Mouse (Mus musculus): ENCODE results near the gene Clk4. TPM values are rescaled to one million over a fixed set of nuclear protein-coding genes. Genes with fewer than 3 reads are reported as not detected.

Clk4 gene
- total and polyA plus RNA-seq, 2 experiments from 2014 or later, result 79.8 to 103 TPM

GRCm38 (mm10) chr11:51242897-51243296 lies 18.6 kb upstream of the Clk4 start:
- DNase-seq (ENCODE audit: low spot score), result no peak
- H3K27me3 ChIP-seq (ENCODE audit: insufficient read depth, low read length), result no peaks in the 10 kb centered on the region

GRCm38 (mm10) chr11:51257006-51257405 lies 4.5 kb upstream of the Clk4 start:
- Histone ChIP-seq H3K4me3 (ENCODE audit: low read depth, low read length) (no peak overlapping the region), H3K4me2 (ENCODE audit: low read depth, low read length, poor library complexity, severe bottlenecking) (no peak overlapping the region), H3K4me1 (ENCODE audit: insufficient read depth, low read length) (no peaks in the 10 kb centered on the region), H3K9ac (replicated peaks; ENCODE audit: low read length, poor library complexity, severe bottlenecking) (no peak overlapping the region), H3K36me3 (ENCODE audit: insufficient read depth, low read length) (no peaks in the 10 kb centered on the region), H3K27ac (ENCODE audit: low read depth, low read length) (no peak overlapping the region), H3K9me3 (ENCODE audit: low read length) (no peaks in the 10 kb centered on the region), H3K27me3 (ENCODE audit: insufficient read depth, low read length) (no peaks in the 10 kb centered on the region)
- ATAC-seq (ENCODE audit: low FRiP score) (no peak), DNase-seq (ENCODE audit: low spot score) (no peak)
- 93% methylated on average over 4 of the region's 4 CpGs for WGBS
- TF ChIP-seq CTCF (IDR thresholded peaks at IDR 0.05), result no peak

More at GRCm38 (mm10) chr11:51242897-51243296, 18.6 kb upstream of the Clk4 start:
- ATAC-seq (ENCODE audit: low FRiP score), result no peak
- Histone ChIP-seq H3K27ac (ENCODE audit: low read depth, low read length) (no peak overlapping the region), H3K4me2 (ENCODE audit: low read depth, low read length, poor library complexity, severe bottlenecking) (no peak overlapping the region), H3K4me3 (ENCODE audit: low read depth, low read length) (no peak overlapping the region), H3K9ac (replicated peaks; ENCODE audit: low read length, poor library complexity, severe bottlenecking) (no peak overlapping the region), H3K9me3 (ENCODE audit: low read length) (peaks cover 3% of the 10 kb centered on the region; the same call in 1 of the 2 replicates), H3K4me1 (ENCODE audit: insufficient read depth, low read length) (no peaks in the 10 kb centered on the region), H3K36me3 (ENCODE audit: insufficient read depth, low read length) (no peaks in the 10 kb centered on the region)
- WGBS, result 90% methylated on average over 2 of the region's 2 CpGs
- TF ChIP-seq CTCF (IDR thresholded peaks at IDR 0.05), result no peak

- Histone ChIP-seq H3K9me3 (ENCODE audit: low read length) (no peaks in the 10 kb centered on the region), H3K4me2 (ENCODE audit: low read depth, low read length, poor library complexity, severe bottlenecking) (peak within 1 kb of the TSS; percentile 82), H3K36me3 (ENCODE audit: insufficient read depth, low read length) (peaks cover 3% of the 10 kb centered on the region; the same call in 1 of the 2 replicates), H3K27ac (ENCODE audit: low read depth, low read length) (peak within 1 kb of the TSS; percentile 99), H3K27me3 (ENCODE audit: insufficient read depth, low read length) (no peaks in the 10 kb centered on the region), H3K9ac (replicated peaks; ENCODE audit: low read length, poor library complexity, severe bottlenecking) (peak within 1 kb of the TSS; percentile 97), H3K4me3 (ENCODE audit: low read depth, low read length) (peak within 1 kb of the TSS; percentile 91), H3K4me1 (ENCODE audit: insufficient read depth, low read length) (0 out of 2 replicates have a peak, but pooled peaks cover 10% of the 10 kb centered on the region)
- peak; percentile 99 for DNase-seq (ENCODE audit: low spot score)
- TF ChIP-seq CTCF (IDR thresholded peaks at IDR 0.05), result peak; percentile 59
- peak; percentile 97 for ATAC-seq (ENCODE audit: low FRiP score)
- 8% methylated on average over 57 of the region's 57 CpGs for WGBS
Measured at GRCm38 (mm10) chr11:51262342-51263285, 1.1 kb downstream of the Clk4 start, which contains the start of gene BC049762. Gene BC049762 (minus strand): TSS chr11:51263046.

DNA sequence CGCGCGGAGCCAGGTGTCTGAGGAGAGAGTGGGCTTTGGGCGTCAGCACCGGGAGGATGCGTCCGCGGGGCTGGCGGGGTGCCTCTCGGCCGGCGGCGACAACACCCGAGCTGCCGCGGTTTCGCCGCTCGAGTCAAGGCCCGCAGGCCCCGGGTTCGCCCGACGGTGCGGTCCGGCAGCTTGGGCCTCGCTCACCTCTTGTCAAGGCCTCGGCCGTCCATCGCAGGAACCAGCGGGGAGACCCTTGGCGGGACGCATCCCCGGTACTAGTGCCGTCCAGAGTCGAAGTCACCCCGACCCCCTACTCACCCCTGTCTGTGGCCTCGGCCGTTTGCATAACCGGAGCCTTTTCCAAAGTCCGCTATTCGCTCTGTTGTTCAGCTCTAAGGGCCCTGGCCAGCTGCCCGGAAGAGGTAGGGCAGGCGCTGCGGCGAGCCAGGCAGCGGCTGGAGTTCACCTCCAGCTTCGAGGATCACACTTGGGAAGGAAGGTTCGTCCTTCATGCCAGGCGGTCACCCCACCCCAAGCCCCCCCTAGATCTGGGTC lies 1.8 kb downstream of the Clk4 start:
- Histone ChIP-seq H3K4me3 (ENCODE audit: low read depth, low read length) (peak overlapping the region; percentile 91), H3K4me1 (ENCODE audit: insufficient read depth, low read length) (0 out of 2 replicates have a peak, but pooled peaks cover 10% of the 10 kb centered on the region), H3K9ac (replicated peaks; ENCODE audit: low read length, poor library complexity, severe bottlenecking) (peak overlapping the region; percentile 97), H3K36me3 (ENCODE audit: insufficient read depth, low read length) (peaks cover 3% of the 10 kb centered on the region; the same call in 1 of the 2 replicates), H3K27ac (ENCODE audit: low read depth, low read length) (peak overlapping the region; percentile 99), H3K4me2 (ENCODE audit: low read depth, low read length, poor library complexity, severe bottlenecking) (peak overlapping the region; percentile 82), H3K9me3 (ENCODE audit: low read length) (no peaks in the 10 kb centered on the region), H3K27me3 (ENCODE audit: insufficient read depth, low read length) (no peaks in the 10 kb centered on the region)
- peak; percentile 63 for ATAC-seq (ENCODE audit: low FRiP score)
- no peak for TF ChIP-seq CTCF (IDR thresholded peaks at IDR 0.05)
- 0% methylated on average over 49 of the region's 50 CpGs for WGBS
- DNase-seq (ENCODE audit: low spot score), result peak; percentile 54

DNA sequence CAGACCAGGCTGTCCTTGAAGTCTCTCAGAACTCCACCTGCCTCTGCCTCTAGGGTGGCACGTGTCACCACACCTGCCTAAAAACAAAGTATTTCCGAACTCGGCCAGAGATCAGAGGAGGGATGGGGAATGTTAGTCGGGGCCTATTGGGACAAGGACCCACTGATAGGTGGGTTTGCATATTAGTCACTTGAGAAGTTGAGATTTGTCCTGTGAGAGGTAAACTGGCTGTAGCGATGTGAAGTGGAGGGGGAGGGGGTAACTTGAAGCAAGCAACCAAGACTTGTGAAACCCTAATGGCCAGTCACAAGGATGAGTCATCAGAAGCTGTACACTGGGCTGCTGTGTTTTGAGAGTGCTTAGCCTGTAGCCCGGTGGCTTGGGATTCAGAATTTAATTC lies 2.8 kb downstream of the Clk4 start:
- Histone ChIP-seq H3K9me3 (ENCODE audit: low read length) (no peaks in the 10 kb centered on the region), H3K27ac (ENCODE audit: low read depth, low read length) (no peak overlapping the region), H3K4me2 (ENCODE audit: low read depth, low read length, poor library complexity, severe bottlenecking) (peak overlapping the region; percentile 82), H3K4me3 (ENCODE audit: low read depth, low read length) (peak overlapping the region; percentile 91), H3K9ac (replicated peaks; ENCODE audit: low read length, poor library complexity, severe bottlenecking) (no peak overlapping the region), H3K36me3 (ENCODE audit: insufficient read depth, low read length) (peaks cover 3% of the 10 kb centered on the region; the same call in 1 of the 2 replicates), H3K27me3 (ENCODE audit: insufficient read depth, low read length) (no peaks in the 10 kb centered on the region), H3K4me1 (ENCODE audit: insufficient read depth, low read length) (peaks cover 10% of the 10 kb centered on the region; the same call in 1 of the 2 replicates)
- 38% methylated on average over 6 of the region's 6 CpGs for WGBS
- no peak for TF ChIP-seq CTCF (IDR thresholded peaks at IDR 0.05)
- ATAC-seq (ENCODE audit: low FRiP score), result no peak
- no peak for DNase-seq (ENCODE audit: low spot score)
